Mouse (Mus musculus) thymus, postnatal 4 days (tissue): ENCODE data around the gene Cabp2.
"Not testable (repeated sequence)": the region's sequence is repeated elsewhere in the genome, so short reads cannot be mapped to it uniquely, and the experiment has no call there.

Source experiments
- DNase-seq: peaks from one replicate; pipeline ENCODE4 v3.0.0; 2021

Gene Cabp2

GRCm38 (mm10) chr19:4125741-4126696 is 44.6 kb downstream of the Cabp2 start, which contains the start of gene Aip:
Gene Aip (minus strand): TSS chr19:4125858.
- DNase-seq, result peak; percentile 99

- peak; percentile 45 for DNase-seq
These were observed 45.5 kb downstream of the Cabp2 start for GRCm38 (mm10) chr19:4126759-4127495.

- DNase-seq, result no peak
These were observed 48.1 kb downstream of the Cabp2 start for GRCm38 (mm10) chr19:4129462-4129861.

- no peak for DNase-seq
These were observed 48.7 kb downstream of the Cabp2 start for GRCm38 (mm10) chr19:4130106-4130505.

GRCm38 (mm10) chr19:4131075-4131474 is 49.7 kb downstream of the Cabp2 start:
- no peak for DNase-seq

GRCm38 (mm10) chr19:4131768-4132167 is 50.4 kb downstream of the Cabp2 start:
- DNase-seq, result peak; percentile 39

- DNase-seq, result no peak
These were observed 53.0 kb downstream of the Cabp2 start for GRCm38 (mm10) chr19:4134354-4134753.

- not testable (repeated sequence) for DNase-seq
These were observed 54.0 kb downstream of the Cabp2 start for GRCm38 (mm10) chr19:4135229-4135962.

- peak; percentile 28 for DNase-seq
These were observed 54.6 kb downstream of the Cabp2 start for GRCm38 (mm10) chr19:4135963-4136345.

GRCm38 (mm10) chr19:4136463-4136862 is 55.1 kb downstream of the Cabp2 start:
- peak; percentile 47 for DNase-seq
